Mouse (Mus musculus) brain, embryonic 14.5 days (tissue): ENCODE results near the gene Ccnt2.

Experiments
- CTCF ChIP-seq: fragments of 200-500 bp; IDR thresholded peaks from 2 replicates; pipeline ENCODE4 v1.5.1; 2012; ENCODE audit warnings: inconsistent platforms, mild to moderate bottlenecking, moderate library complexity, borderline replicate concordance; ENCODE audit not compliant: insufficient read depth, insufficient read length; ENCODE audit errors: extremely low read depth
- POLR2A ChIP-seq: fragments of 200-500 bp; IDR thresholded peaks from 2 replicates; pipeline ENCODE4 v1.6.1; 2012; ENCODE audit warnings: mild to moderate bottlenecking, inconsistent platforms, borderline replicate concordance; ENCODE audit not compliant: poor library complexity, insufficient read depth, insufficient read length, severe bottlenecking; ENCODE audit errors: extremely low read depth

- TF ChIP-seq CTCF (no peak), POLR2A (peak; percentile 87; the same call in 1 of the 2 replicates)
Measured at GRCm38 (mm10) chr1:127773803-127774500, at the start of gene Ccnt2.
